Mouse (Mus musculus) kidney, embryonic 15.5 days (tissue): ENCODE measurements around the gene Ppil4. TPM values are rescaled to one million over a fixed set of nuclear protein-coding genes. Genes with fewer than 3 reads are reported as not detected.
"Not testable (repeated sequence)": the region's sequence is repeated elsewhere in the genome, so short reads cannot be mapped to it uniquely, and the experiment has no call there.

Experiments
- ATAC-seq: fragments of 200-750 bp; cut with Nextera tagmentation; replicated peaks from 2 replicates; pipeline ENCODE4 v1.8.0; 2017; ENCODE audit warnings: moderate TSS enrichment; ENCODE audit not compliant: low FRiP score
- H3K27ac ChIP-seq: fragments of 300-500 bp; sonication (generic); 2 replicates; pipeline ENCODE4 v1.5.1; 2015; ENCODE audit warnings: mild to moderate bottlenecking, inconsistent platforms
- H3K27me3 ChIP-seq: fragments of 300-500 bp; sonication (generic); 2 replicates; pipeline ENCODE4 v1.6.1; 2015; ENCODE audit warnings: inconsistent platforms
- H3K36me3 ChIP-seq: fragments of 300-500 bp; sonication (generic); 2 replicates; pipeline ENCODE4 v1.6.1; 2015; ENCODE audit warnings: inconsistent platforms
- H3K4me1 ChIP-seq: fragments of 300-500 bp; sonication (generic); 2 replicates; pipeline ENCODE4 v1.6.1; 2015; ENCODE audit warnings: inconsistent platforms
- H3K4me2 ChIP-seq: fragments of 300-500 bp; sonication (generic); 2 replicates; pipeline ENCODE4 v1.6.1; 2015; ENCODE audit warnings: moderate library complexity, mild to moderate bottlenecking, inconsistent platforms
- H3K4me3 ChIP-seq: fragments of 300-500 bp; sonication (generic); replicated peaks from 2 replicates; pipeline ENCODE4 v1.5.1; 2015; ENCODE audit warnings: mild to moderate bottlenecking, inconsistent platforms
- H3K9ac ChIP-seq: fragments of 300-500 bp; sonication (generic); 2 replicates; pipeline ENCODE4 v1.6.1; 2015; ENCODE audit warnings: mild to moderate bottlenecking, inconsistent platforms
- H3K9me3 ChIP-seq: fragments of 300-500 bp; sonication (generic); replicated peaks from 2 replicates; pipeline ENCODE4 v1.6.1; 2016; ENCODE audit warnings: inconsistent platforms
- WGBS: fragments of 180-500 bp; shearing (Covaris S2); methylation state at CpG from one replicate; pipeline ENCODE4 v1.1.7; 2015; ENCODE audit warnings: mixed read lengths; 5-methylcytosine and 5-hydroxymethylcytosine counted together
- polyA plus RNA-seq: library from polyadenylated mRNA; unstranded; fragments of >200 nt; fragmentation: Nextera tagmentation; extraction: Ambion mirVana; gene quantifications from 2 replicates; pipeline ENCODE4 v1.2.1, GENCODE M21; 2015

Ppil4 gene
- 39.0 and 39.5 TPM in 2 replicates for polyA plus RNA-seq

- Histone ChIP-seq H3K36me3 (peaks cover 42% of the 10 kb centered on the region), H3K9me3 (no peaks in the 10 kb centered on the region), H3K27me3 (no peaks in the 10 kb centered on the region), H3K4me1 (peaks cover 14% of the 10 kb centered on the region), H3K4me3 (peak within 1 kb of the TSS; percentile 93), H3K27ac (peak within 1 kb of the TSS; percentile 70), H3K9ac (peak within 1 kb of the TSS; percentile 76), H3K4me2 (peak within 1 kb of the TSS; percentile 78)
- under 1% methylated on average over 52 of the region's 52 CpGs for WGBS
- peak; percentile 95 for ATAC-seq
Measured at GRCm38 (mm10) chr10:7792751-7793385, at the start of gene Ppil4, which contains the start of gene Ginm1. Gene Ppil4, plus strand, starts transcription at chr10:7792891. Gene Ginm1, minus strand, starts transcription at chr10:7792824.

GRCm38 (mm10) chr10:7745528-7745927, 47.2 kb upstream of the Ppil4 start:
- H3K4me1 ChIP-seq, H3K27me3 ChIP-seq, H3K27ac ChIP-seq, H3K9ac ChIP-seq, ATAC-seq, H3K9me3 ChIP-seq, H3K4me3 ChIP-seq, H3K4me2 ChIP-seq: not testable (repeated sequence)
- H3K36me3 ChIP-seq: peaks cover 83% of the 10 kb centered on the region
- WGBS: 94% methylated on average over 6 of the region's 6 CpGs

- no peaks in the 10 kb centered on the region for H3K9me3 ChIP-seq
- H3K9ac ChIP-seq: no peak overlapping the region
- no peak overlapping the region for H3K4me3 ChIP-seq
- peaks cover 85% of the 10 kb centered on the region for H3K36me3 ChIP-seq
- no peaks in the 10 kb centered on the region for H3K4me1 ChIP-seq
- 90% methylated on average over 6 of the region's 6 CpGs for WGBS
- ATAC-seq: no peak
- H3K27ac ChIP-seq: no peak overlapping the region
- no peak overlapping the region for H3K4me2 ChIP-seq
- H3K27me3 ChIP-seq: no peaks in the 10 kb centered on the region
Measured at GRCm38 (mm10) chr10:7748752-7749151, 43.9 kb upstream of the Ppil4 start.

DNA sequence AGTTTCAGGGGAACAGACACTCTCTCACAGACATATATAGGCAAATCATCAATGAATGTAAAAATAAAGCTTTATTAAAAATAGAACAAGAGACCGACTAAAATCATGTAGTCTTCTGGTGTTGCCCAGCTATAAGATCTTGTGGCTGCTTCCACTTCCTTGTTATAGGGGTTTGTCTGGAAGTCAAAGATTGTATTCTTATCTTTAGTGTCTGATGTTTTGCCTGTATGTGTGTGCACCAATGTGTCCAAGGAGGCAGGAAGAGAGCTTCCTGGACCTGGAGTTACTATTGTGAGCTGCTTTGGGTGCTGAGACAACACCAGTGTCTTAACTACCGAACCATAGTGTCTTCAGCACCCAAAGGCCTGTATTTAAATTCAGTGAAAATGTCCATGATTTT, 35.1 kb upstream of the Ppil4 start:
- no peak overlapping the region for H3K9ac ChIP-seq
- ATAC-seq: no peak
- H3K4me1 ChIP-seq: no peaks in the 10 kb centered on the region
- no peaks in the 10 kb centered on the region for H3K9me3 ChIP-seq
- no peaks in the 10 kb centered on the region for H3K27me3 ChIP-seq
- H3K4me3 ChIP-seq: no peak overlapping the region
- no peak overlapping the region for H3K4me2 ChIP-seq
- H3K36me3 ChIP-seq: peaks cover 89% of the 10 kb centered on the region
- 94% methylated on average over 2 of the region's 2 CpGs for WGBS
- no peak overlapping the region for H3K27ac ChIP-seq

GRCm38 (mm10) chr10:7772346-7772745, 20.3 kb upstream of the Ppil4 start:
- no peak overlapping the region for H3K9ac ChIP-seq
- no peaks in the 10 kb centered on the region for H3K9me3 ChIP-seq
- WGBS: 92% methylated on average over 4 of the region's 4 CpGs
- H3K27ac ChIP-seq: no peak overlapping the region
- H3K27me3 ChIP-seq: no peaks in the 10 kb centered on the region
- H3K4me2 ChIP-seq: no peak overlapping the region
- H3K36me3 ChIP-seq: peaks cover 91% of the 10 kb centered on the region
- ATAC-seq: no peak
- no peak overlapping the region for H3K4me3 ChIP-seq
- no peaks in the 10 kb centered on the region for H3K4me1 ChIP-seq

GRCm38 (mm10) chr10:7772769-7773168, 19.9 kb upstream of the Ppil4 start:
- Histone ChIP-seq H3K4me3 (no peak overlapping the region), H3K4me2 (no peak overlapping the region), H3K27ac (no peak overlapping the region), H3K4me1 (no peaks in the 10 kb centered on the region), H3K9me3 (no peaks in the 10 kb centered on the region), H3K36me3 (peaks cover 93% of the 10 kb centered on the region), H3K9ac (no peak overlapping the region), H3K27me3 (no peaks in the 10 kb centered on the region)
- ATAC-seq: no peak
- WGBS: 96% methylated on average over 1 of the region's 1 CpGs

DNA sequence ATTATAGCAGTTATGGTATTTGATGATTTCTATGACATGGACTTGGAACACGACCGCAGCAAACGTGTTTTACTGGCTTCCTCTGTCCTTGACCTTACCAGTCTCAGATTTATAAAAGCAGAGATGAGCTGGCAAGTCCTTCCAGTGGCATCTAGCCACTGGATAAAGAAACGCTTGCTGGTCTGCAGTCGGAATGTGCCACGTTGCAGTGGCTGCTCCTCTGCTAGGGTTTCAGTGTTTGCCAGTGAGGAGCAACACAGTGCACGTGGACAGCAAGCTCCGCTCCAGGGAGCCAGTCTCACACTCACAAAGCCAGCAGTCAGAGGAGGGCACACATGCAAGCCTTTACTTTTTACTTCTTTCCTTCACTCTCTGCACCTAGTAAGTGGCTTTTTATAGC, 17.3 kb upstream of the Ppil4 start:
- no peak overlapping the region for H3K9ac ChIP-seq
- H3K4me3 ChIP-seq: no peak overlapping the region
- H3K9me3 ChIP-seq: no peaks in the 10 kb centered on the region
- peaks cover 77% of the 10 kb centered on the region for H3K36me3 ChIP-seq
- H3K4me2 ChIP-seq: no peak overlapping the region
- ATAC-seq: no peak
- H3K27me3 ChIP-seq: no peaks in the 10 kb centered on the region
- 0 out of 2 replicates have a peak, but pooled peaks cover 9% of the 10 kb centered on the region for H3K4me1 ChIP-seq
- 94% methylated on average over 8 of the region's 8 CpGs for WGBS
- H3K27ac ChIP-seq: no peak overlapping the region

GRCm38 (mm10) chr10:7778361-7778760, 14.3 kb upstream of the Ppil4 start:
- H3K4me1 ChIP-seq: 0 out of 2 replicates have a peak, but pooled peaks cover 12% of the 10 kb centered on the region

DNA sequence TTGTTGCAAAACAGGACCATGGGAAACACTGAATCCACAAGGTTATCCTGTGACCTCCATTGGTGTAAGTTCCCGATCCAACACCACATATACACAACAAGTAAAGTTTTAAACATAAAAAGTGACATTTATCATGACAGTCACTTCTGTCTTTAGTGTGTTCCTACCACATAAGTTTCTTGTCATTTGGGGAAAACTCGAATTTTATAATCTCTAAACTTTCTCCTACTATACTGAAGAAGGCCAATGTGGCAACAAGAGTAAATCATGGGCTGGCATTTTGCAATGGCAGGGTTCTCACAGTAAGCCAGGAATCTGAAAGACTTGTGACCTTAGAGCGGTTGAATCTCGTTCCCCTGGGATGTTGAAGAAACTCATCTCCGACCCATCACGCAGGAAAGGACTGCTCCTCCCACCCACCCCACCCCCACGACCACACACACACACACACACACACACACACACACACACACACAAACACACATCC, 12.9 kb upstream of the Ppil4 start:
- peaks cover 36% of the 10 kb centered on the region for H3K36me3 ChIP-seq
- WGBS: 18% methylated on average over 7 of the region's 7 CpGs
- peak overlapping the region; percentile 84 for H3K4me2 ChIP-seq
- no peaks in the 10 kb centered on the region for H3K9me3 ChIP-seq
- ATAC-seq: no peak
- 0 out of 2 replicates have a peak, but pooled peaks cover 12% of the 10 kb centered on the region for H3K4me1 ChIP-seq
- no peaks in the 10 kb centered on the region for H3K27me3 ChIP-seq
- H3K27ac ChIP-seq: 0 out of 2 replicates have a peak overlapping the region, but pooled peaks have one; percentile 82
- H3K9ac ChIP-seq: peak overlapping the region; percentile 86
- H3K4me3 ChIP-seq: peak overlapping the region; percentile 99

More at GRCm38 (mm10) chr10:7778361-7778760, 14.3 kb upstream of the Ppil4 start:
- Histone ChIP-seq H3K27ac (no peak overlapping the region), H3K4me2 (no peak overlapping the region), H3K27me3 (no peaks in the 10 kb centered on the region), H3K9me3 (no peaks in the 10 kb centered on the region), H3K36me3 (peaks cover 47% of the 10 kb centered on the region), H3K9ac (no peak overlapping the region), H3K4me3 (no peak overlapping the region)
- ATAC-seq: no peak
- WGBS: 93% methylated on average over 3 of the region's 3 CpGs

GRCm38 (mm10) chr10:7780238-7781176, 12.2 kb upstream of the Ppil4 start:
- peak overlapping the region; percentile 99 for H3K4me3 ChIP-seq
- peaks cover 29% of the 10 kb centered on the region for H3K36me3 ChIP-seq
- no peaks in the 10 kb centered on the region for H3K27me3 ChIP-seq
- WGBS: 1% methylated on average over 57 of the region's 77 CpGs
- peak; percentile 95 for ATAC-seq
- peak overlapping the region; percentile 84 for H3K4me2 ChIP-seq
- H3K4me1 ChIP-seq: 0 out of 2 replicates have a peak, but pooled peaks cover 12% of the 10 kb centered on the region
- H3K9ac ChIP-seq: peak overlapping the region; percentile 86
- H3K9me3 ChIP-seq: no peaks in the 10 kb centered on the region
- H3K27ac ChIP-seq: peak overlapping the region; percentile 82

DNA sequence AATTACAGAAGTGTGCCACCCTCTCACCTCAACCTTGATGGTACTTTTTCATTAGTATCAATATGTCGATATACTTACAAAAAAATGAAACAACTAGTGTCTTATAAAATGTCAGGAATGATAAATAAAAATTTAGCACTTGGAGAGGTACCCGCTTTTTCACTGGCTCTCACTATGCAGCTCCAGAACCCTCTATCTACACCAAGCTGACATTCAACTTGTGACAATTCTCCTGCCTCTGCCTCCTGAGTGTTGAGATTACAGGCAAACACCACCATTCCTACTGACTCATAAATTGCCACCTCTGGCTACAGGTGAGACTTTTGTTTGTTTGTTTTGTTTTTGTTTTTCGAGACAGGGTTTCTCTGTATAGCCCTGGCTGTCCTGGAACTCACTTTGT, 11.5 kb upstream of the Ppil4 start:
- H3K4me1 ChIP-seq: 0 out of 2 replicates have a peak, but pooled peaks cover 12% of the 10 kb centered on the region
- peak; percentile 38 for ATAC-seq
- no peak overlapping the region; the same call in 1 of the 2 replicates for H3K9ac ChIP-seq
- H3K9me3 ChIP-seq: no peaks in the 10 kb centered on the region
- H3K27me3 ChIP-seq: no peaks in the 10 kb centered on the region
- H3K4me3 ChIP-seq: peak overlapping the region; percentile 99
- H3K4me2 ChIP-seq: peak overlapping the region; percentile 84
- WGBS: 59% methylated on average over 3 of the region's 3 CpGs
- H3K27ac ChIP-seq: no peak overlapping the region
- peaks cover 22% of the 10 kb centered on the region for H3K36me3 ChIP-seq

DNA sequence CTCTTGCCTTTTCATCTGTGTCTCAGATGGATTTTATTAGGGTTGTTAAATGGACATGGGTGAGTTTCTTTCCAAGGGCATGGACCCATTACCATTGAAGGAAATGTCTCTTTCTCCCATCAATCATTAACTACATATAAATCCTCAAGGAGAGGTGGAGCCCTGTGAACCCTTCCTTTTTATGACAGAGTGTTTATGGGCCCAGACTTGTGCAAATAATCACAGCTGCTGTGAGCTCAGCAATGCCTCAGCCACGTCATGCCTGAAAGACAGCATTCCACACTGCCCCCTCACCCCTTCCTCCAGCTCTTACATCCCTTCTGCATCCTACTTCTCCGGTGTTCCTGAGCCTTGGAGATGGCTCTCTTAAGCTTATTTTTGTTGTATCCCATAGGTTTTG, 5.4 kb upstream of the Ppil4 start:
- Histone ChIP-seq H3K27ac (no peak overlapping the region), H3K4me3 (no peak overlapping the region), H3K4me1 (peaks cover 4% of the 10 kb centered on the region), H3K36me3 (peaks cover 18% of the 10 kb centered on the region), H3K27me3 (no peaks in the 10 kb centered on the region), H3K4me2 (no peak overlapping the region), H3K9ac (no peak overlapping the region), H3K9me3 (no peaks in the 10 kb centered on the region)
- no peak for ATAC-seq
- WGBS: 44% methylated on average over 2 of the region's 2 CpGs
